Mouse (Mus musculus): Measurements from ENCODE around the gene Cdc73.
"Not testable (repeated sequence)": the region's sequence is repeated elsewhere in the genome, so short reads cannot be mapped to it uniquely, and the experiment has no call there.

Cdc73 gene

GRCm38 (mm10) chr1:143675734-143676361 is 26.8 kb downstream of the Cdc73 start:
- no peak for DNase-seq (ENCODE audit: low spot score)

GRCm38 (mm10) chr1:143664786-143665185 is 37.9 kb downstream of the Cdc73 start:
- DNase-seq (ENCODE audit: low spot score), result not testable (repeated sequence)

GRCm38 (mm10) chr1:143663197-143663596 is 39.5 kb downstream of the Cdc73 start:
- DNase-seq (ENCODE audit: low spot score), result no peak

- no peak for DNase-seq (ENCODE audit: low spot score)
Observed at GRCm38 (mm10) chr1:143653646-143654045, 49.0 kb downstream of the Cdc73 start.

DNA sequence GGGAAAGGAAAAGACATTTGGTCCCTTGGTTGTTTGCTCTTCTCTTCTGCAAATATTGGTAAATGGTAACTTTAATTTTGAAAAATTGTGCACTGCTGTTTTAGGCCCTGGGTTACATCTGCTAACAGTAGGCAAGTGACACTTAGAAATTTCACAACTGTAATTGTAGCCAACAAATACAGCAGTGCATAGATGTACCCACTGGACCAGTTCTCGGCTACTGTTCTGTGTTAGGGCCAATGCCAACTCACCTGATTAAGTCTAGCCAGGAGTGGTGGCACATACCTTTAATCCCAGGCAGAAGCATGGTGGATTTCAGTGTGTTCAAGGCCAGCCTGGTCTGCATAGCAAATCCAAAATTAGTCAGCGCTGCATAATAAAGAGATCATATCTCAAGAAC is 52.4 kb downstream of the Cdc73 start:
- no peak for DNase-seq (ENCODE audit: low spot score)

- no peak for DNase-seq (ENCODE audit: low spot score)
Observed at GRCm38 (mm10) chr1:143646219-143646618, 56.5 kb downstream of the Cdc73 start.

GRCm38 (mm10) chr1:143645386-143645785 is 57.3 kb downstream of the Cdc73 start:
- DNase-seq (ENCODE audit: low spot score), result no peak

GRCm38 (mm10) chr1:143644221-143644620 is 58.5 kb downstream of the Cdc73 start:
- DNase-seq (ENCODE audit: low spot score), result no peak

DNA sequence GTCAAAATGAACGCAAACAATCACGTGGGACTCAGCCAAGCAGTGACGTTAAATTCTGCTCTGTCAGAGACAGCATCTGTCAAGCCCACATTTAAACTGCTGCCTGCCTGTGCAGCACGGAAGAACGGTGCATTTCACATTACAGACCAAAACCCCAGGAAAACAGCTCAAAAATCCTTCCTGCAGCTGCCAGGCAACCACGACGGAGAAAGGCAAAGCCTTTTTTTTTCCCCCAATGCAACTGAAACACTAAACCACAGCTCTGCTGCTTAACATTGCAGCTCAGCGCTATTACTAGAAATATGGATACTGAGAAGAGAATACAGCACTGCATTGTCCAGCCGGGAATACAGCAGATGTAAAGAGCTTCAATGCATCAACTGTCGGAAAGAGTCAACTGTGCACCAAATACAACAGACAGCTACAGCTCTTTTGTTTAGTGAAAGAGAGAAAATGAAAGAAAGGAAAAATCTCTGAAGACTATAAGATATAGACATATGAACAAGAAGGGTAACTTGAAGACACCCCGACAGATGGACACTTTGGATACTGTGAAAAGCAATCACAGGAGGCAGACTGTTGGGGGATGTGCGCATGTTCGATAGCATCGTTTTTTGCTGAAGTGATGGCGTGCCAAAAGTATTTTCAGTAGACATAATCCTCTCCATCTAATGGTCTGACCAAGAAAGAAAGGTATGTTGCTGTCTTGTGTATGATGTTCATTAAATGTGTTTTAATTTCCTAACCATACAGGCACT is 61.9 kb downstream of the Cdc73 start, which contains the start of gene B3galt2:
Gene B3galt2, plus strand, starts transcription at position 15 of the 758 bp plus-strand sequence.
- no peak for DNase-seq (ENCODE audit: low spot score)

GRCm38 (mm10) chr1:143632854-143633587 is 69.7 kb downstream of the Cdc73 start:
- no peak for DNase-seq (ENCODE audit: low spot score)

DNA sequence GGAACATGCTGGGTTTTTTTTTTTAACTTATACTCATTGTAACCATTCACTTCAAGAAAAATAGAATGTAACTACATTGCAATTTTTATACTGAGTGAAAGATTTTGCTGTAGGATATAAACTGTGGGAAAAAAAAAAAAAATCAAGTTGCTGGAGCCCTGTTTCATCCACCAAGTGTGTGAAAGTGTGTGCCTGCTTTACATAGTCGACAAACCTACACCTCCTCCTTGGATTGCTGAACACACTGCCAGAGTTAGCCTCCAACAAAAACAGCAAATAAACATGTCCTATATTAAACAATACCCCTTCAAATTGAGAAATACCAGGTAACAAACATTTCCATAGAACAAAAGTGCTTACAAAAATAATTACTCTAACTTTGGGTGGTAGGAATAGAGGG is 70.3 kb downstream of the Cdc73 start:
- no peak for DNase-seq (ENCODE audit: low spot score)

DNA sequence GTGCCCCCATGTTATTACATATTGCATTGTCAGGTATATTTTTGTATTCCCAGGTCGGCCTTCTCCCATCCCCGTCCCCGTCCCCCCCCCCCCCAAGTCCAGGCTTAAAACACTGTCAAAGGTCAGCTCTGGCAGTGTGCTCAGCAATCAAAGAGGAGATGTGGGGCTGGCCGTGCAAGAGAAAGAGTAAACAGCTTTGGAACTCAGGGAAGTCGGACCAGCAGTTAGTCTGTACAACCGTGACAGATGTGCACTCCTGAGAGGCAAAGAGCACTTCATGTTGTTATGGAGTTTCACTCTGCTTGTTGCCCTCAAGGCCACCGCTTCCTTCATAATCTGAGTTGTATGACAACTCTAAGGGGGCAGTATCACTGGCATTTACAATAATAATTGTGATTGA is 71.4 kb downstream of the Cdc73 start:
- no peak for DNase-seq (ENCODE audit: low spot score)

- DNase-seq (ENCODE audit: low spot score), result no peak
Observed at GRCm38 (mm10) chr1:143622634-143623033, 80.1 kb downstream of the Cdc73 start.

GRCm38 (mm10) chr1:143621930-143622329 is 80.8 kb downstream of the Cdc73 start:
- DNase-seq (ENCODE audit: low spot score), result no peak

DNA sequence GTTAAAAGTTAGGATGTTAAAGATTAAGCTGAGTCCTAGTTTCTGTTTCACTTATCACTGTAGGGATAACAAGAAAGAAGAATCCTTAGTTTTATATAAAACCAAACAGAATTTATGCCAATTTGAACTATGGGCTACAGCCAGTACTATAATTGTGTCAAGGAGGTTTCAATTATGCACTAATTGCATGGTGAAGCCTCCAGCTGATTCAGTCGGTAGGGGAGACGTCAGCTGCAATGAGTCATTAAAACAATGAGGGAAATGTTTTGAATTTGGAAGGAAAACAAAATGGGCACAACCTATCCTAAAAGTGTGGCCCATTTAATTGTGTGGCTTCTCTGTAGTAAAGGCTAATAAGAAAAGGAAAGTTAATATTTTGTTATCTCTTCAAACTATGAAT is 82.9 kb downstream of the Cdc73 start:
- no peak for DNase-seq (ENCODE audit: low spot score)

DNA sequence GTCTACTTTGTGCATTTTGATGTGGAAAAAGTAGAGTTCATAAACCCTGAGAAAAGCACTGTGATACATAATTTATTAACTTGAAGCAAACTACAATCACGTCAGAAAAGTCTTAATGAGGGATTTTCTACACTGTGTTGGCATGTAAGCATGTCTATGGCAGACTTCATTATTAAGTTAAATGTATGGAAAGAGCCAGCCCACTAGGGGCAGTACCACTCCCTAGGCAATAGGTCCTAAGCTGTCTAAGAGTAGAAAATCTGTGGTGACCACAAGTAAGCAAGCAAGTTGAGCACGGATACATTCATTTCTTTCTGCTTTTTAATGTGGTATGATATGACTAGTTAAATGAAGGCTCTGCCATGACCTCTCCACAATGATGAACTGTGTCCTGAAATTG is 89.8 kb downstream of the Cdc73 start:
- DNase-seq (ENCODE audit: low spot score), result no peak

DNA sequence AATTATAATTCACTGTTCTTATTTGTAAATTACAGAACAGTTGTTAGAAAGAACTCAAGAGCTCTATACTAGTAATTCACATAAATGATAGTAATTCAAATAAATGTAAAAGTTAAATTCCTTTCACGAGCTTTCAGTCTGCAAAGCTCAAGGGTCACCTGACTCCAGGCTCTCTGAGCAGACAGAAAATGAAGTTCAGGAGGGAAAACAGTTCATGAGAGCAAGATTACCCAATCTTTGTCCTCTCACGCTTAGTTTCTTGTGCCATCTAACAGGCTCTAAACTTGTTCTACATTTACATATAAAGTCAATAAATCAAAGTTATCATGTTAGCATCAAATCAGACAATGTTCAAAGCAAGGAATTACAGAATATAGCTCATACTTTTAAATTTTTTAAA is 93.8 kb downstream of the Cdc73 start:
- DNase-seq (ENCODE audit: low spot score), result no peak

- no peak for DNase-seq (ENCODE audit: low spot score)
Observed at GRCm38 (mm10) chr1:143596864-143597263, 105.8 kb downstream of the Cdc73 start.

DNA sequence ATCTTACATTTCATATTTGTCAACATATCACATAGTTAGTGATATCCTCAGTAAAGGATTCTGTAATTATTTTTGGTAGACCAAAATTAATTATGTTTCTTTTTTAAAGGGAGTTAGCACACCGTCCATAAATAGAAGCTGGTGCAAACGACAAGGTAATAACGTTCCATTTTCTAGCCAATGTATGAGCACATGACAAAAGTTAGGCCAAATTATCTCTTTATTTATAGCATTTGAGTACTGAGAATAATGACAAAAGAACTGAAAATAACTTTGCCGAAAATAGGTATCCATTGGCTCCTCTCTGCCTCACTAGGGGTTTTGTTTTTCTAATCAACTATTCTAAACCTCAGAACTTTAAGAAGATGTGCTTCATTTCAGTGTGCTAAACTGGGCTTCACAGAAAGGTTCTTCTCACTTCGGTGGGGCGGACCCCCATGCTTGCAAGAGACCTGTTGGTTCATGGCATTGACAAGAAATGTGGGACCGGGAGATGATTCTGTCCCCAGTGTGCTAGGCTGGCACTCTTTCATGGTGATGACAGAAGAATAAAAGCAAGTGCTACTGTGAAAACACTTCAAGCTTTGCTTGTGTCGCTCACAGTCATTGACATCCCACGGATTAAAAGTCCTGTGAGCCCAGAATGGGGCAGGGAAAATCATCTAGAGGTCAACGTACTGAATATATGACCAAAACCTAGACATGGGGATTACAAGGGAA is 125.7 kb downstream of the Cdc73 start:
- DNase-seq (ENCODE audit: low spot score), result no peak

- DNase-seq (ENCODE audit: low spot score), result no peak
Observed at GRCm38 (mm10) chr1:143558235-143558634, 144.5 kb downstream of the Cdc73 start.

- no peak for DNase-seq (ENCODE audit: low spot score)
Observed at GRCm38 (mm10) chr1:143555533-143555932, 147.2 kb downstream of the Cdc73 start.

GRCm38 (mm10) chr1:143554621-143555020 is 148.1 kb downstream of the Cdc73 start:
- no peak for DNase-seq (ENCODE audit: low spot score)

Measured in urinary bladder, postnatal 10 days (tissue).